Mouse (Mus musculus) ES-Bruce4 (cell line): Measurements from ENCODE around the gene Plekhg6.

Experiments used
- CTCF ChIP-seq: IDR thresholded peaks from one replicate; pipeline ENCODE4 v1.8.1; 2011; ENCODE audit warnings: low read depth, low read length
- EP300 ChIP-seq: IDR thresholded peaks from 2 replicates; pipeline ENCODE4 v1.6.1; 2011; ENCODE audit warnings: low read depth, low read length; ENCODE audit not compliant: insufficient read depth
- POLR2A ChIP-seq: IDR thresholded peaks from one replicate; pipeline ENCODE4 v1.8.1; 2011; ENCODE audit warnings: low read length; ENCODE audit not compliant: insufficient read depth

GRCm38 (mm10) chr6:125345625-125346024 lies 35.0 kb downstream of the Plekhg6 start:
- TF ChIP-seq CTCF, result no peak
- TF ChIP-seq EP300, result no peak
- no peak for TF ChIP-seq POLR2A
